Mouse (Mus musculus) B cell, adult 67 days (primary cell): Measurements from ENCODE around the gene U90926. TPM values are rescaled to one million over a fixed set of nuclear protein-coding genes. Genes with fewer than 3 reads are reported as not detected.

Experiments used
- total RNA-seq, 2 experiments: library from RNA; stranded (reverse); gene quantifications; 4 replicates each; pipeline ENCODE4 v1.2.4; 2023

The U90926 gene
- not detected for total RNA-seq

GRCm38 (mm10) chr5:92215308-92215707 lies at the start of gene U90926:
TSS of gene U90926 (minus strand) at chr5:92215408.

GRCm38 (mm10) chr5:92256218-92256617 lies 41.0 kb upstream of the U90926 start, which contains the start of gene Ppef2:
TSS of gene Ppef2 (minus strand) at chr5:92256278.

Other genes with a start within 250 kb of the U90926 start
- gene Odaph, start 227.9 kb downstream of the U90926 start, total RNA-seq: 1 to 10 TPM; 2.0 to 5.8 TPM
- gene Cdkl2, start 171.5 kb downstream of the U90926 start, total RNA-seq: 1 to 10 TPM; 1.3 to 2.1 TPM
- 100 to 1,000 TPM; 115 to 120 TPM for gene G3bp2, start 131.7 kb downstream of the U90926 start, total RNA-seq
- 10 to 100 TPM; 65.4 to 78.1 TPM for gene Uso1, start 77.5 kb downstream of the U90926 start, total RNA-seq
- 1 to 10 TPM in 1 of 2 experiments, under 1 TPM in 1; 0.73 to 1.5 TPM for gene Ppef2, start 40.9 kb upstream of the U90926 start, total RNA-seq
- 10 to 100 TPM; 41.9 to 43.3 TPM for gene Naaa, start 62.8 kb upstream of the U90926 start, total RNA-seq
- 100 to 1,000 TPM; 109 to 111 TPM for gene Sdad1, start 95.1 kb upstream of the U90926 start, total RNA-seq
- 1 to 10 TPM in 1 of 2 experiments, not detected in 1; 1.3 TPM for gene Cxcl9, start 112.7 kb upstream of the U90926 start, total RNA-seq
- gene Art3, start 116.4 kb upstream of the U90926 start, total RNA-seq: 1 to 10 TPM in 1 of 2 experiments, not detected in 1; 1.5 TPM
- gene Cxcl10, start 133.5 kb upstream of the U90926 start, total RNA-seq: 1 to 10 TPM in 1 of 2 experiments, not detected in 1; 1.5 TPM
- gene Nup54, start 219.8 kb upstream of the U90926 start, total RNA-seq: 10 to 100 TPM; 55.3 to 60.4 TPM